Mouse (Mus musculus) spleen, postnatal 10 days (tissue): ENCODE data around the gene Gstt4.
"Not testable (repeated sequence)": the region's sequence is repeated elsewhere in the genome, so short reads cannot be mapped to it uniquely, and the experiment has no call there.

Experiments used
- DNase-seq, 2 experiments: peaks; one replicate each; pipeline ENCODE4 v3.0.0; 2021 to 2022; ENCODE audit warnings: low spot score in 2 of 2

Gene Gstt4

GRCm38 (mm10) chr10:75789841-75790240, 32.5 kb downstream of the Gstt4 start:
- no peak for DNase-seq

- no peak for DNase-seq
Measured at GRCm38 (mm10) chr10:75789081-75789735, 33.1 kb downstream of the Gstt4 start.

DNA sequence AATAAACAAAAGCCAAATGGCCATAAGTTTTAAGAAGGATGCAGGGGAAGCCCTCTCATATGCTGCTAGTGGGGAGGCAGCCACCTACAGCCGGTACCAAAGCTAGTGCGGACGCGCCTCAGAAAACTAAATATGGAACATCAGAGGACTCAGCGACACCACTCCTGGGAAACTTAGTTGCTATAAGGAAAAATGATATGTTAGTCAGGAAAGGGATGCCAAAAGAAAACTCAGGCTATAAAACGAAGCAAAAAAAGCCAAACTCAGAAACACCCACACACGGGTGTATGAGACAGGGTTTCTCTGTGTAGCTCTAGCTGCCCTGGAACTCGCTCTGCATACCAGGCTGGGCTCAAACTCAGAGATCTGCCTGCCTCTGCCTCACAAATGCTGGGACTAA, 34.1 kb downstream of the Gstt4 start:
- DNase-seq: no peak

GRCm38 (mm10) chr10:75785442-75785841, 36.9 kb downstream of the Gstt4 start:
- DNase-seq: no peak

DNA sequence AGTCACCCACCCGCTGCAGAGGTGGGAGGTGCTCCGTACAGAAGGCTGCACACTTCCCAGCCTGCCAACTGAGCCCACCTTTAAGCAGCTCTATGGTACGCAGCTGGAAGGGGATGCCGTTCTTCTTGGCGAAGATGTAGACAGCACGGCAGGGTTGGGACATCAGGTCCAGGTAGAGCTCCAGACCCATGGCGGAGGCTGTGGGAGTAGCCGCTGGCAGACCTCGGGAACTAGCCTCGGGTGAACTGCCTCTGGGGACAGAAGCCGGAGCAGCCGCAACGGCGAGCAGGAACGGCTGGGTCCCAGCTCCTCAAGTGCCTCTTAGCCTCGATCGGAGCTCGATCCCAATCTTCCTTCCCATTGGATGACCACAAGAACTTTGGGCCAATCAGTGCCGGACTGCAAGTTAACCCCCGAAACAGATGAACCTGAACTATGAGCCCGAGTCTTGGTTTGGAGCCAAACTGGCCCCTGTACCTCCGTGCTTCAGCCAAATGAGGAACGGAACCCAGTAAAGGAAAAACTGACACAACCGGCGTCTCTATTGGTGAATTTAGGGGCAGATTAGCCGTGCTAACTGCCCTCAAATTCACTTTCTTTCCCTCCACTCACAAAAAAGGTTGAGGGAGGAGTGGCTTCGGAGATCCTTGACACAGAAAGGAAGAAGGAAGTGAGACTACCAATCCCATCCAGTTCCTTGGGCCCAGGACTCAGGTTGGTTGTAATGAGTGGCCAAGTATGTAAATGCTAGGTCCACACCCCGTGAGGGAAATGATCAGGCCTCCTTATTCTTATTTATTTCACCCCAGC, 41.4 kb downstream of the Gstt4 start, which contains the start of the genes Gm20441 and Gstt3:
Gene Gm20441, minus strand, starts transcription at position 186 of the 810 bp plus-strand sequence.
Gene Gstt3, minus strand, starts transcription at position 646 of the 810 bp plus-strand sequence.
- DNase-seq: peak in 1 of 2 experiments; percentile 28

- DNase-seq: no peak
Measured at GRCm38 (mm10) chr10:75779206-75780174, 42.9 kb downstream of the Gstt4 start.

DNA sequence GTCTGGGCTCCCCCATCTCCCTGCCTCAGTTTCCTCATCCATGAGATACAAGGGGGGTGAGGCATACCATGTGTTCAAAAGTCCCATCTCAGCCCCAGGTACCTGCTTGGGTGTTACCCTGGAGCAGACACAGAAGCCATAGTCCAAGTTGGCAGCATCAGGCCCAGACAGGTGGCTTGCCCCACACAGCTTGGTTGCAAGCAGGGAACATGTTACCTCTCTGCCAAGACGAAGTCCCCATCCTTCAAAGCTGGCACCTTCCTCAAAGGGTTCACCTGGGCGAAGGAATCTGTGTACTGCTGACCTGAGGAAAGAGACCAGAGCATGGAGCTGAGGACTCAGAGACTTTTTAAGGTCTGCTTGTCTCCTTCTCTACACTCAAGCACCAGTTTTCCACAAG, 44.5 kb downstream of the Gstt4 start:
- no peak for DNase-seq

DNA sequence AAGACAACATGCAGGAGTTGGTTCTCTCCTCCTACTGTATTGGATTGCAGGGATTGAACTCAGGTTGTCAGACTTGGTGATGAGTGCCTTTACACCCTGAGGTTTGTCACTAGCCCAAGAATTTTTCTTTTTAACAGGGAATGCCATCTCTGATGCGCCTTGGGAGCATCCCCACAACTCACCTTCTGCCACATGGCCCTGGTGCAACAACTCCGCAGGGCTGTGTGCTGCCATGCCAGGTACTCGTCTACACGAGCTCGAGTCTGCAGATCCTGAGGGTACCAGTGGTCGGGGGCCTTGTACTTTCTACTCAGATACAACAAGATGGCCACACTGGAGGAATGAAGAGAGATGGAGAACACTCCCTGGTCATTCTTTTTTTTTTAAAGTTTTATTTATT, 45.8 kb downstream of the Gstt4 start:
- DNase-seq: no peak

DNA sequence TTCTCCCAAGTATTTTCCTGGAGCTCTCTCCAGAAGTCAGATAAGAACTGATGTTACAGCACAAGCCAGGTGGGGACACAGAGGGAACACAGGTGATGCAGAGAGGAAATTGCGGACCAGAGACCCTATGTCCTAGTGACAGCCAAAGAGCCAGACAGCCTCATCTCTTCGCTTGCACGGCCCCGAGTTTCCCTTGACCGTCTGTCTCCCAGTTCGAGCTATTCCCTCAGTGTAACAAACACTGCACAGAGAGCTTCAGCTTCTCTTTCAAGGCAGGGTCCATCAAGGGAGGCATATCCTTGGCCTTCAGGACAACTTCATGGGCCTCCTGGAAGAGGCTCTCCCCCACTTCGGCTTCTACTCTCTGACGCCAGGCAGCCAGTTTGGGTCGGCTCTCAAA, 47.8 kb downstream of the Gstt4 start:
- no peak for DNase-seq

- DNase-seq: no peak
Measured at GRCm38 (mm10) chr10:75774102-75774501, 48.2 kb downstream of the Gstt4 start.

- peak; percentile 59 to 90 for DNase-seq
Measured at GRCm38 (mm10) chr10:75772795-75773664, 49.3 kb downstream of the Gstt4 start, which contains the start of gene Ddt. Gene Ddt, minus strand, starts transcription at chr10:75773414.

DNA sequence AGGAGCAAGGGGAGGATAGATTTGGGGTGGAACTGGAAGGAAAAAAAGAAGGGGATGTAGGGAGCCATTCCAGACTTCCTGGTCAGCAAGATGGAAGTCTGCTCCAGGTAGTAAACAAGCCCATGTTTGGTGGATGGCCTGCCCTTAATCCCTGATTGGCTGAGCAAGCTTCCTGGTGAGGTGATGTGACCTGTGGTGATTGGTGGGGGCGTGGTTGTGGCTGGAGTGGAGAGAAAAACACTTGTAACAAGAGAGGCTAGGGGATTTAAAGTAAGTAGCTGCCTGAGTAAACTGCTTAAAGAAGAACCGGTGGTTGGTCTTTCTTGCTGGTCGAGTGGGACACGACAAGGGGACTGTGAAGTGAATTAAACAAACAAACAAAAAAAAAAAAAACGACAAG, 54.6 kb downstream of the Gstt4 start:
- not testable (repeated sequence) for DNase-seq

DNA sequence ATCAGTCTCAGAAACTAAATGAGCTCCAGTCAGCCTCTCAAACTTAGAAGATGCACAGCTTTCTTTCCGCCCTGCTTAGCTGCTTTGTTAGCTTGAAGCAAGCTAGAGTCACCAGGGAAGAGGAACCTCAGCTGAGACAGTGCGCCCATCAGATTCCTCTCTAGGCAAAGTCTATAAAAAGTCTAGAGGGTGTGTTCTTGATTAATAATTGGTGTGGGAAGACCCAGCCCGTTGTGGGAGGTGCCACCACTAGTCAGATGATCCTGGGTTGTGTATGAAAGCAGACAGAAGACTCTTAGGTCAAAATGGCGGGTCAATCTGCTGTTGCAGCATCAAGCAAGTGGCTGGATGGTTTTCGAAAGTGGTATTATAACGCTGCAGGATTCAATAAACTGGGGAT, 55.5 kb downstream of the Gstt4 start:
- no peak for DNase-seq
